Mouse (Mus musculus) liver, postnatal 0 days (tissue): ENCODE data around the gene Dhdh.

ENCODE experiments used
- CTCF ChIP-seq: sonication (generic); IDR thresholded peaks from 2 replicates; pipeline ENCODE4 v1.5.1; 2016; ENCODE audit warnings: antibody characterized with exemption, low read depth
- EP300 ChIP-seq: IDR thresholded peaks from 2 replicates; pipeline ENCODE4 v1.6.1; 2016; ENCODE audit warnings: antibody characterized with exemption, low read depth, mild to moderate bottlenecking

DNA sequence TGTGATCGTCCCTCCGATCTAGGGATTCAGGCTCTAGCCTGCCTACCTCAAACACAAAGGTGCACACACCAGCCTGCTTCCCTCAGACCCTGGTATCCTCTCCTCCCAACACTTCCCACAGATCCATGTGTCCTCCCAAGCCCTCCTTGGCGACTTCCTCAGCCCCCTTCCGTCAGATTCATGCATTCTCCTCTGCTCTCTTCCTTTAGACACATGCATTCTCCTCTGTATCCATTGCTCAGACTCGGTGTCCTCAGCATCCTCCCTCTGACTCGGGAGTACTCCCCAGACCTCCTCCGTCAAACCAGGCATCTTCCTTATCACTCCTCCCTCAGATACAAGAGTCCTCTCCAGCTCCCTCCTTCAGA, 54.8 kb downstream of the Dhdh start:
- TF ChIP-seq CTCF (no peak), EP300 (no peak)
